Mouse (Mus musculus): ENCODE measurements at regions not wholly inside any gene's neighbourhood (a gene's known extent, or its start where the extent isn't known, plus 50 kb on each side); places are given as distances from the start of the nearest gene placed in this dataset.

DNA sequence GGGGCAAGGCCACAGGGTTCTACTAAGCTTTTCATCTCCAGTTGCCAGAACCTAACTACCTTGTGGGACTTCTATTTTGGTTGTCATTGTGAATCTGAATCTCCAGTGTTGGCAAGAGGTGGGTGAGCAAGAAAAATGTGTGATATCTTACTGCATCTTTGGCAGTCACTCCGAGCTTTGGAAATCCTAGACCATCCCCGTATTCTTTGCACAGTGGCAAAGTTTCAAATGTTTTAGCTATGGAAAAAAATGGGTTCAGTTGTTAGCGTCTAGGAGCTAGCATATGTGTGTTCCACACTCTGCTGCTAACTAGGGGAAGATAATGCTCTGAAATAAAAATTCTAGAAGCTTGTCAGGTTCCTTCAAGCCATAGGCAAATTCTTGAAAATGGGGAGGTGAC lies 337.4 kb upstream of the 4930583I09Rik start:
- no peaks in the 10 kb centered on the region for H3K36me3 ChIP-seq (ENCODE audit: insufficient read depth, low read length)
- DNase-seq (ENCODE audit: low spot score) (no peak), ATAC-seq (replicated peaks; ENCODE audit: low FRiP score, low read depth) (no peak)
- TF ChIP-seq CTCF (IDR thresholded peaks at IDR 0.05; ENCODE audit: low read depth): no peak
- no peak overlapping the region for H3K4me3 ChIP-seq (replicated peaks; ENCODE audit: low read depth, low read length)
- no peaks in the 10 kb centered on the region for H3K4me1 ChIP-seq (replicated peaks; ENCODE audit: insufficient read depth, low read length)
- H3K4me2 ChIP-seq (ENCODE audit: low read length): no peak overlapping the region
- H3K9ac ChIP-seq (ENCODE audit: low read depth, low read length): no peak overlapping the region
- no peaks in the 10 kb centered on the region for H3K27me3 ChIP-seq (ENCODE audit: insufficient read depth, low read length)
- H3K27ac ChIP-seq: no peak overlapping the region
- 88% methylated on average over 3 of the region's 3 CpGs for WGBS
- no peaks in the 10 kb centered on the region for H3K9me3 ChIP-seq (replicated peaks; ENCODE audit: low read length)

DNA sequence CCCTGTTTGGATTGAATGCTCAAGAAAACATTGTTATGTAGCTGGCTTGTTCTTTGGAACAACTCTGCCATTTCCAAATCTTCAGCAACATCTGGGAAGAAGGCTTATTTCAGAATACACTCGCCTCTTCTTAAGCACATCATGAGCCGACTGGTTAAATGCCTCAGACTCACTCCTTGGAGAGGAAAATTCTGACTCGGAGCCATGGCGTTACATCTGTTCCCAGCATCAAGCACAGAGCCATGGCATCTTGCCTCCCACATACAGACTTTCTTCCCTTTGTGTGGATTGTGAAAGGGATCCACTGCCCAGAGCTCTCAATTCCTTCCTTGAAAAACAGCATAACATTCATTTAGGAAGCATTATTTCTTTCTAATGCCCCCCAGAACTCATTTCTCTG lies 334.8 kb upstream of the 4930583I09Rik start:
- Histone ChIP-seq H3K4me1 (replicated peaks; ENCODE audit: insufficient read depth, low read length) (no peaks in the 10 kb centered on the region), H3K36me3 (ENCODE audit: insufficient read depth, low read length) (no peaks in the 10 kb centered on the region), H3K27me3 (ENCODE audit: insufficient read depth, low read length) (no peaks in the 10 kb centered on the region), H3K27ac (no peak overlapping the region), H3K4me2 (ENCODE audit: low read length) (no peak overlapping the region), H3K4me3 (replicated peaks; ENCODE audit: low read depth, low read length) (no peak overlapping the region), H3K9me3 (replicated peaks; ENCODE audit: low read length) (no peaks in the 10 kb centered on the region), H3K9ac (ENCODE audit: low read depth, low read length) (no peak overlapping the region)
- DNase-seq (ENCODE audit: low spot score): no peak
- 73% methylated on average over 4 of the region's 4 CpGs for WGBS
- ATAC-seq (replicated peaks; ENCODE audit: low FRiP score, low read depth): no peak
- no peak for TF ChIP-seq CTCF (IDR thresholded peaks at IDR 0.05; ENCODE audit: low read depth)

DNA sequence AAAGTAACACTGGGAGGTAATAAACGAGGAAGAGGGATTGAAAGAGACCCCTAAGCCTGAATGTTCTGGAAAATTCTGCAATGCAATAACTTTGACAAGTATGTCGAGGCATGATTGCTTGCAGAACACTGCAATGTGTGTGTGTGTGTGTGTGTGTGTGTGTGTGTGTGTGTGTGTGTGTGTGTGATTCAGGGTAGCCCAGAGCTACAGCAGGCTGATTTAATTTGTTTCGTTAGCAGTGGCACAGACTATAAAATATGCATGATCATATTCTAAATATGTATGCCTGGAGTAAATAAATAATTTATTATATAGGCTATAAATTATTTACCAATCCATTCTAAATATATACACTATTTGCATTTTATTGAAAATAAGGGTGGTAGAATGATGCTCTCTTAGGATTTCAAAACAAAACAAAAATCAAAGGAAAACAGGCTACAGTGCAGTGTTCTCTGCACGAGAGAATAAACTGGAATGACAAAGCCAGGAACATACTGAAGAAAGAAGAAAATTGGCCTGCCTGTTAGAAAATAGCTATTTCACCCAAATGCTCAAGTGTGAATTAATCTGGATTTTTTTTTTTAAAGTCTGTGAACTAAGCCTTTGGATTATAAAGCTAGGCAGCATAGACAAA lies 334.2 kb upstream of the 4930583I09Rik start:
- ATAC-seq (replicated peaks; ENCODE audit: low FRiP score, low read depth) (no peak), DNase-seq (ENCODE audit: low spot score) (no peak)
- H3K4me1 ChIP-seq (replicated peaks; ENCODE audit: insufficient read depth, low read length): no peaks in the 10 kb centered on the region
- no peak overlapping the region for H3K4me3 ChIP-seq (replicated peaks; ENCODE audit: low read depth, low read length)
- no peak for TF ChIP-seq CTCF (IDR thresholded peaks at IDR 0.05; ENCODE audit: low read depth)
- H3K9me3 ChIP-seq (replicated peaks; ENCODE audit: low read length): no peaks in the 10 kb centered on the region
- no peaks in the 10 kb centered on the region for H3K36me3 ChIP-seq (ENCODE audit: insufficient read depth, low read length)
- H3K27me3 ChIP-seq (ENCODE audit: insufficient read depth, low read length): no peaks in the 10 kb centered on the region
- no peak overlapping the region for H3K4me2 ChIP-seq (ENCODE audit: low read length)
- 73% methylated on average over 4 of the region's 4 CpGs for WGBS
- H3K9ac ChIP-seq (ENCODE audit: low read depth, low read length): no peak overlapping the region
- no peak overlapping the region for H3K27ac ChIP-seq

DNA sequence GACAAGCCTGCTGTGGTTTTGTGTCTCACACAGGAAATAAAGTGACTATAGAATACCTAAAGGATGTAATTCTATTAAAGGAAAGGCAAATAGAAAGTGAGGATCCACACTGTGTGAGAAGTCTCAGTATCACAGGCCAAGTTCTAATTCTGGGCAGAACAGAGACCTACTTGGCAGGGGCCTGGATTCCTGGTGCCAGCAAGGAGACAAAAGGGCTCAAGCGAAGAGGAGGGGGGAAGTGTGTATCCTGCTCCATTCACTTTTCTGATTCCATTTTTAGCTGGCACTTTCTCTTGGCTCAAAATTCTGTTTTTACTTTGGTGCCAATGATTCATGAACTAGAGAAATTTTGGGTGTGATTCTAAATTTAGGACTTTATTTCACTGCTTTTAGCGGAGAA lies 310.5 kb upstream of the 4930583I09Rik start:
- Histone ChIP-seq H3K36me3 (ENCODE audit: insufficient read depth, low read length) (no peaks in the 10 kb centered on the region), H3K9ac (ENCODE audit: low read depth, low read length) (no peak overlapping the region), H3K27me3 (ENCODE audit: insufficient read depth, low read length) (no peaks in the 10 kb centered on the region), H3K27ac (no peak overlapping the region), H3K4me2 (ENCODE audit: low read length) (no peak overlapping the region), H3K4me1 (replicated peaks; ENCODE audit: insufficient read depth, low read length) (no peaks in the 10 kb centered on the region), H3K4me3 (replicated peaks; ENCODE audit: low read depth, low read length) (no peak overlapping the region), H3K9me3 (replicated peaks; ENCODE audit: low read length) (no peaks in the 10 kb centered on the region)
- DNase-seq (ENCODE audit: low spot score) (no peak), ATAC-seq (replicated peaks; ENCODE audit: low FRiP score, low read depth) (no peak)
- no peak for TF ChIP-seq CTCF (IDR thresholded peaks at IDR 0.05; ENCODE audit: low read depth)
- WGBS: 56% methylated on average over 2 of the region's 2 CpGs

DNA sequence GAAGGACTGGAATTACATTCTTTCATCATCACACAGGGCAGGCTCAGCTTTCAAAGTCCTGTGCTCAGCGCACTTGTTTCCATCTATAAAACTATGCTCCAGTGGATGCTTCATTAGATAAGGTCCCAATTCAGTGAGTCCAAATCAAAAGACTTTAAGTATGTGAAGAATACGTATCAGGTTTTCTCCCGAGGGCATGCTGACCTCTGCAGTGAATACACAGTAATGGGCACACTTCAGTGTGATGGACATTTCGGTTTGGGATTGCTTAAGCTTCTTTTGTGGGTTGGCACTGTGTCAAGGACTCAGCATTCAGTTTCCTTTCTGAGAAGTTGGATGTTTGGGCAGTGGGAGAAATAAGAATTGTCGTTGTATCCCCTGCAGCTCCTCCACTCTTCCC lies 278.8 kb upstream of the 4930583I09Rik start:
- no peak for TF ChIP-seq CTCF (IDR thresholded peaks at IDR 0.05; ENCODE audit: low read depth)
- H3K4me3 ChIP-seq (replicated peaks; ENCODE audit: low read depth, low read length): no peak overlapping the region
- no peaks in the 10 kb centered on the region for H3K36me3 ChIP-seq (ENCODE audit: insufficient read depth, low read length)
- no peaks in the 10 kb centered on the region for H3K9me3 ChIP-seq (replicated peaks; ENCODE audit: low read length)
- ATAC-seq (replicated peaks; ENCODE audit: low FRiP score, low read depth): no peak
- H3K4me2 ChIP-seq (ENCODE audit: low read length): no peak overlapping the region
- peak; percentile 24 for DNase-seq (ENCODE audit: low spot score)
- no peak overlapping the region for H3K27ac ChIP-seq
- H3K27me3 ChIP-seq (ENCODE audit: insufficient read depth, low read length): no peaks in the 10 kb centered on the region
- 46% methylated on average over 5 of the region's 5 CpGs for WGBS
- no peaks in the 10 kb centered on the region for H3K4me1 ChIP-seq (replicated peaks; ENCODE audit: insufficient read depth, low read length)
- H3K9ac ChIP-seq (ENCODE audit: low read depth, low read length): no peak overlapping the region

DNA sequence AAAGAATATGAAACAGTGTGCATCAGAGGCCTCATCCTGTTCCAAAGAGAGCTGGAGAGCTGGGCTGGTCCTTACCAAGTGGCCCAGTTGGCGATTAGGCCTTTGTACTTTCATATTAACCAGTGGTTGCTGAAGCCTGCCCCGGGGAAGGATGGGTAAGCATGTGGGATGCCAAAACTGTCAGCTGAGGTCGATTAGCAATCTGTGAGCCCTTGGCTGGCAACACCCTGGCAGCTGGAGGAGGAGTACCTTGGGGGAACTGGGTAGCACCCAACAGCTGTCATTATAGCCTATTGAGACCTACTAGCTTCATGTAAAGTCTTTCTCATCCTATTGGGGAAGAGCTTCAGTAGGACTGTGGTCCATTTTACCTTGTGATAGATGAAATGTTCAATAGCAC lies 277.2 kb upstream of the 4930583I09Rik start:
- 84% methylated on average over 3 of the region's 3 CpGs for WGBS
- TF ChIP-seq CTCF (IDR thresholded peaks at IDR 0.05; ENCODE audit: low read depth): no peak
- ATAC-seq (replicated peaks; ENCODE audit: low FRiP score, low read depth): no peak

DNA sequence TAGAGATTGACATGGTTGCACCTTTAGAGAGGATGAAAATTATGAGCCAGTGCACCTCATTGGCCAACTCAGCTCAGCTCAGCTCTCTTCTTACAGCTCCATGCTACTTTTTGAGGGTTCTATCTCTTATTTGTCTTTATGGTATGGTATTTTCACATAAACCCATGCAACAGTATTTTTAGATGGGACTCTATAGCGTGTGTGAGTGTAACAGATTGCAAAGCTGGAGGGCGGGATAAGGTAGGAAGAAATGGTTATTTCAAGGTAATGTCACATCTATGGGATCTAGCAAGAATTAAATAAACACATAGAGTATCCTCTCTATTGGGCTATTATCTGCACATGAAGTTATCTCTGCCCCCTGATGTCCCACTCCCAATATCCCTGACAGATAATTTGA lies 269.8 kb upstream of the 4930583I09Rik start:
- no peak for TF ChIP-seq CTCF (IDR thresholded peaks at IDR 0.05; ENCODE audit: low read depth)
- DNase-seq (ENCODE audit: low spot score): no peak
- H3K4me2 ChIP-seq (ENCODE audit: low read length): no peak overlapping the region
- no peaks in the 10 kb centered on the region for H3K36me3 ChIP-seq (ENCODE audit: insufficient read depth, low read length)
- H3K27me3 ChIP-seq (ENCODE audit: insufficient read depth, low read length): no peaks in the 10 kb centered on the region
- ATAC-seq (replicated peaks; ENCODE audit: low FRiP score, low read depth): no peak
- no peak overlapping the region for H3K27ac ChIP-seq
- H3K4me3 ChIP-seq (replicated peaks; ENCODE audit: low read depth, low read length): no peak overlapping the region
- H3K4me1 ChIP-seq (replicated peaks; ENCODE audit: insufficient read depth, low read length): no peaks in the 10 kb centered on the region
- no peak overlapping the region for H3K9ac ChIP-seq (ENCODE audit: low read depth, low read length)
- no peaks in the 10 kb centered on the region for H3K9me3 ChIP-seq (replicated peaks; ENCODE audit: low read length)
- WGBS: 81% methylated on average over 2 of the region's 2 CpGs

More for the DNA sequence above, 277.2 kb upstream of the 4930583I09Rik start:
- Histone ChIP-seq H3K4me1 (replicated peaks; ENCODE audit: insufficient read depth, low read length) (no peaks in the 10 kb centered on the region), H3K27ac (no peak overlapping the region), H3K9me3 (replicated peaks; ENCODE audit: low read length) (no peaks in the 10 kb centered on the region), H3K4me3 (replicated peaks; ENCODE audit: low read depth, low read length) (no peak overlapping the region), H3K36me3 (ENCODE audit: insufficient read depth, low read length) (no peaks in the 10 kb centered on the region), H3K9ac (ENCODE audit: low read depth, low read length) (no peak overlapping the region), H3K27me3 (ENCODE audit: insufficient read depth, low read length) (no peaks in the 10 kb centered on the region), H3K4me2 (ENCODE audit: low read length) (no peak overlapping the region)
- DNase-seq (ENCODE audit: low spot score): no peak

Data from kidney, postnatal 0 days (tissue).